Mouse (Mus musculus) bone marrow macrophage, adult 2 months (primary cell): ENCODE measurements around the gene Gemin4. TPM values are rescaled to one million over a fixed set of nuclear protein-coding genes. Genes with fewer than 3 reads are reported as not detected.

Experiments used
- H3K27ac ChIP-seq: 2 replicates; pipeline ENCODE4 v1.5.1; 2012; ENCODE audit warnings: low read depth, low read length; ENCODE audit not compliant: insufficient read depth
- H3K4me1 ChIP-seq: 2 replicates; pipeline ENCODE4 v1.6.1; 2012; ENCODE audit warnings: low read length; ENCODE audit not compliant: control insufficient read depth, insufficient read depth
- H3K4me3 ChIP-seq: 2 replicates; pipeline ENCODE4 v1.5.1; 2012; ENCODE audit warnings: mild to moderate bottlenecking, low read length, moderate library complexity; ENCODE audit not compliant: insufficient read depth
- CTCF ChIP-seq: IDR thresholded peaks from 2 replicates; pipeline ENCODE4 v1.5.1; 2012; ENCODE audit warnings: low read depth, mild to moderate bottlenecking, low read length, moderate library complexity
- POLR2A ChIP-seq: IDR thresholded peaks from 2 replicates; pipeline ENCODE4 v1.6.1; 2012; ENCODE audit warnings: mild to moderate bottlenecking, low read depth, low read length, borderline replicate concordance
- polyA plus RNA-seq: library from polyadenylated mRNA; stranded (reverse); fragments of >200 nt; gene quantifications from 2 replicates; pipeline ENCODE4 v1.2.4, GENCODE M21; 2012; ENCODE audit not compliant: missing spikeins, insufficient read depth, insufficient read length

Gene Gemin4
- polyA plus RNA-seq, 1 experiment: 3.2 TPM

GRCm38 (mm10) chr11:76166657-76167056 is 50.8 kb downstream of the Gemin4 start:
- Histone ChIP-seq H3K4me3 (no peak overlapping the region), H3K4me1 (peaks cover 14% of the 10 kb centered on the region)

More at GRCm38 (mm10) chr11:76166657-76167056, 50.8 kb downstream of the Gemin4 start:
- H3K27ac ChIP-seq: no peak overlapping the region
- TF ChIP-seq POLR2A: no peak
- no peak for TF ChIP-seq CTCF

Other genes with a start within 250 kb of the Gemin4 start
- gene 1700016K19Rik, start 217.8 kb downstream of the Gemin4 start, polyA plus RNA-seq: not detected in 2 replicates
- not detected in 2 replicates for gene Rflnb, start 189.9 kb downstream of the Gemin4 start, polyA plus RNA-seq
- 40.7 and 47.9 TPM in 2 replicates for gene Vps53, start 38.0 kb downstream of the Gemin4 start, polyA plus RNA-seq
- 2.1 and 3.8 TPM in 2 replicates for gene Fam57a, start 38.0 kb downstream of the Gemin4 start, polyA plus RNA-seq
- gene Dbil5, start 56 bp downstream of the Gemin4 start, polyA plus RNA-seq: not detected in 2 replicates
- 3.2 and 3.4 TPM in 2 replicates for gene Mrm3, start 26.1 kb upstream of the Gemin4 start, polyA plus RNA-seq
- gene Glod4, start 26.1 kb upstream of the Gemin4 start, polyA plus RNA-seq: 40.0 and 53.4 TPM in 2 replicates
- gene Nxn, start 181.5 kb upstream of the Gemin4 start, polyA plus RNA-seq: 0.35 TPM in 1 of 2 replicates, not detected in the other
- gene Timm22, start 189.3 kb upstream of the Gemin4 start, polyA plus RNA-seq: 15.1 and 15.5 TPM in 2 replicates